Mouse (Mus musculus) heart, adult 2 months (tissue): ENCODE results near the gene Nt5c1a.

Experiments
- CTCF ChIP-seq: fragments of 200-600 bp; IDR thresholded peaks from 2 replicates; pipeline ENCODE4 v1.8.1; 2022; ENCODE audit warnings: antibody characterized with exemption, mild to moderate bottlenecking, moderate library complexity
- EP300 ChIP-seq: fragments of 200-500 bp; IDR thresholded peaks from 2 replicates; pipeline ENCODE4 v1.6.1; 2011; ENCODE audit warnings: low read depth, low read length, control low read depth; ENCODE audit not compliant: insufficient read depth
- POLR2A ChIP-seq: fragments of 200-500 bp; IDR thresholded peaks from 2 replicates; pipeline ENCODE4 v1.6.1; 2011; ENCODE audit warnings: mild to moderate bottlenecking, low read depth, low read length, control low read depth; ENCODE audit not compliant: insufficient read depth

DNA sequence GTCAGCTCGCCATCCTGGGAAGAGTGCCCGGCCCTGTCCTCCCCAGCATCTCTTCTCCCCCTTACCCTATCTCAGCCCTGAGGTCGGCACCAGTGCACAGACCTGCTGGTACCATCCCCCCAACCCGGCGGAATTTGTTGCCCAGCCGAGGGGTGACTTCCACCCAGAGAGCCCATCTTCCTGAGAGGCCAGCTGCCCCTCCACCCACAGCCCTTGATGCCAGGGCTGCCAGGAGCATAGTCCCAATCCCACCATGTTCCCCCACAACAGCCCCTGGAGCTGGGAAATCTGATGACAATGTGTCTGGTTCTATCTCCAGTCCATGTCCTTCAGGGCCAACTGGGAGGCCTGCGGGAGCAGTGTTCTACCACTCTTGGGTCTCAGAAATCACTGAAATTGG is 44.9 kb downstream of the Nt5c1a start:
- TF ChIP-seq POLR2A (no peak), EP300 (no peak), CTCF (no peak)
